Mouse (Mus musculus): ENCODE data around the gene Gpr89. TPM values are rescaled to one million over a fixed set of nuclear protein-coding genes. Genes with fewer than 3 reads are reported as not detected.

Gpr89 gene
- polyA plus RNA-seq, 1 experiment = 0.18 TPM

DNA sequence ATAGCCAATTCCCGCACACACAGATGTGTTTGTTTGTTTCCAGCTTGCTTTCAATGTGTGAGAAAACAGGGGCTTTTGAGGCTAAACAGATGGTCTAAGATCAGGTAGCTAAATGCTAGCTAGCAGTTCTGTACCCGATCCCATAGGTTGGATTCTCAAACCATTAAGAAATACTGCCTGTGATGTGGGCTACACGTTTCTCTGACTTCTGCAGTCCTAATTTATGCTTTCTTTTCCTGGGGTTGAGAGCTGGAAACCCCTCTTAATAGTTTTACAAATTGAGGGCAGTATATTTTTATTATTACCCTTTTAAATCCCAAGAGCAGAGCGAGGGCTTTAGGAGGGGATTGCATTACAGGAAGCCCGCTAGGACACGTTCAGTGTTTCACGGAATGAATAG, 15.8 kb upstream of the Gpr89 start:
- H3K9me3 ChIP-seq (ENCODE audit: control insufficient read depth, low read length) = no peaks in the 10 kb centered on the region
- no peaks in the 10 kb centered on the region for H3K27me3 ChIP-seq (ENCODE audit: control insufficient read depth)
- H3K4me1 ChIP-seq (ENCODE audit: control insufficient read depth) = no peaks in the 10 kb centered on the region
- TF ChIP-seq GATA1 (IDR thresholded peaks at IDR 0.05; ENCODE audit: low read length) (no peak), TAL1 (IDR thresholded peaks at IDR 0.05; ENCODE audit: low read length) (no peak)
- H3K4me3 ChIP-seq (replicated peaks) = no peak overlapping the region
- no peaks in the 10 kb centered on the region for H3K36me3 ChIP-seq (ENCODE audit: control insufficient read depth)

DNA sequence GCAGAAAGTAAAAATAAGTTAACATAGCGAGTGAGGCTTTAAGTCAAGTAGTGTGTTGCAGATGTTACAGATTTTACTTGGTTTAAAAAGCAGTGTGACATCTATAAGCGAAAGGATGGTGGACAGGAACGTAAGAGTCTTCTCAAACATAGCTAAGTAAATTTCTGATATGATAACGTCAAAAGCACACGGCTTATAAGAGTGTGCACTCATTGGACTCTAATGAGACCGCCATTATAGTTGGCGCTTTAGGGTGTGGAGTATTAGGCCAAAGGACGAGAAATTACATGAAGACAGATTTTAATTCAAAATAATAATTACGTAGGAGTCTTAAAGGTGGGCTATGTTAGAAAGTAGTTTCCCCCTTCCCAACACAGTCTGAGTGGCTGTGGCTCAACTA, 446 bp upstream of the Gpr89 start:
- H3K9me3 ChIP-seq (ENCODE audit: control insufficient read depth, low read length) = no peaks in the 10 kb centered on the region
- TF ChIP-seq GATA1 (IDR thresholded peaks at IDR 0.05; ENCODE audit: low read length) = no peak
- no peak for TF ChIP-seq TAL1 (IDR thresholded peaks at IDR 0.05; ENCODE audit: low read length)

DNA sequence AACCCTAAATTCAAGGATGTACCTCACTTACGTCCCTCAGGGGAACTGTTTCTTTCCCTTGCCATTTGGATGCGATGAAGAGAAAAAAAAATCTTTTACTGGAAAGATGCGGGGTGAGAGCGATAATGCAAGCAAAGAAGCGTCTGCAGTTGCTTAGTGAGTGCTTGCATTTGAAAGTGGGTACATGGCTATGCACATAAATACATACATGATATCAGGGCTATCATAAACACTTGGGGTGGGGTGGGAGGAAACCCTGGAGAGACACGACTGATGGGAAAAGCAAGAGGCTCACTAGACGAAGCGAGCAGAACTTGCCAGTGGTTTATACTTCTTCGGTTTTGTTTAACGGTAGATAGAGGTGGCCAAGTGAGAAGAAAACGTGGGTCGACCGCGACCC, 753 bp downstream of the Gpr89 start, which contains the start of gene Gja5:
TSS of gene Gja5 (plus strand) at position 301 of the 400 bp plus-strand sequence.
- Histone ChIP-seq H3K4me1 (ENCODE audit: control insufficient read depth) (peaks cover 28% of the 10 kb centered on the region), H3K9me3 (ENCODE audit: control insufficient read depth, low read length) (no peaks in the 10 kb centered on the region), H3K36me3 (ENCODE audit: control insufficient read depth) (peaks cover 3% of the 10 kb centered on the region; the same call in 1 of the 2 replicates), H3K27me3 (ENCODE audit: control insufficient read depth) (peaks cover 17% of the 10 kb centered on the region), H3K4me3 (replicated peaks) (peak within 1 kb of the TSS; percentile 100)
- TF ChIP-seq TAL1 (IDR thresholded peaks at IDR 0.05; ENCODE audit: low read length) (no peak), GATA1 (IDR thresholded peaks at IDR 0.05; ENCODE audit: low read length) (no peak)

More for the DNA sequence above, 446 bp upstream of the Gpr89 start:
- Histone ChIP-seq H3K4me1 (ENCODE audit: control insufficient read depth) (peaks cover 28% of the 10 kb centered on the region), H3K27me3 (ENCODE audit: control insufficient read depth) (peaks cover 17% of the 10 kb centered on the region), H3K36me3 (ENCODE audit: control insufficient read depth) (no peaks in the 10 kb centered on the region; the same call in 1 of the 2 replicates), H3K4me3 (replicated peaks) (peak overlapping the region; percentile 100)

DNA sequence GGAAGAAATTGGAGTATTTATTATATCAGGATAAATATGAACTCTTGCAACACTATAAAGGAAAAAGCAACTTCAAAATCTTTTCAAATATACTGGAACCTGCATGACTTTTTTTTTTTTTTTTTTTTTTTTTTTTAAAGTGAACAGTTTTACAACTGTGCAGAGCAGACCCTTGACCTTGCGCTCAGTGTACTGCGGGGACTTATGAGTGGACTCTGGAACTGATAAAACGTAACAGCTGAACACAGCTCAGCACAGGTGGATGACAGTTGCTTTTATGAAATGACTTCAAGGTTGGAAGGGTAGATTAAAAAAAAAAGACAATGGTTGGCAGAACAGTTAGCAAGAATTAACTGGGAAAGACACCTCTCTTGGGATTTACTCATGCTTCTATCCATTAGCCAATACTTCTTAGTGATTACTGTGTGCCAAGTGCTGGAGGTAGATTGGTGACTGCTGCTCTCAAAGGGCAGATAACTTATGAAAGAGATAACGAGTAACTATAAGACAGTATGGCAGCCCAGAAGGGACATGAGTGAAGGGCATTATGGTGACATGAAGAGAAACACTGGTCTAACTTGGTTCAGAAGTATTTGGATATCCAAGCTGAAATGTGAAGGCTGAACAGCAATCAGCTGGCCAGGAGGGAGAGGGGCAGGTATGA, 2.7 kb downstream of the Gpr89 start:
- H3K4me1 ChIP-seq (ENCODE audit: control insufficient read depth) = peaks cover 28% of the 10 kb centered on the region
- H3K27me3 ChIP-seq (ENCODE audit: control insufficient read depth) = peaks cover 10% of the 10 kb centered on the region
- peaks cover 10% of the 10 kb centered on the region for H3K36me3 ChIP-seq (ENCODE audit: control insufficient read depth)
- H3K9me3 ChIP-seq (ENCODE audit: control insufficient read depth, low read length) = no peaks in the 10 kb centered on the region
- no peak overlapping the region for H3K4me3 ChIP-seq (replicated peaks)
- no peak for TF ChIP-seq GATA1 (IDR thresholded peaks at IDR 0.05; ENCODE audit: low read length)
- TF ChIP-seq TAL1 (IDR thresholded peaks at IDR 0.05; ENCODE audit: low read length) = no peak

DNA sequence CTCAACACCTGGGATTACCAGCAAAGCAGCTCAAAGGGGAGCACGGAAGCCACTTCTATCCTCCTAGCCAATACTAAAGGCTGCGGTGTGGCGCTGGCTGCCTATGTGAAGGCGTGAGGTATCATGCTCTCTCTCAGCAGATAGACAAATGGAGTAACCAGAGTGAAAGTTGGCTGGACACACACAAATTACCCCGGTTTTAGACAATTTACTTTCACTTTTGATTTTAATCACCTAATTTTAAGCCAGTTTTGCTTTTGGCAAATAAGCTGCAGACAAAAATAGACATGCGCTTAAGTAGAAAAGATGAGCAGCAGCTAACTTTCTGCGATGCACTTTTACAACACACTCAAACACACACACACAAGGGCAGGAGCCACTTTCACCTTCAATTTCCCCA, 21.5 kb downstream of the Gpr89 start:
- H3K36me3 ChIP-seq (ENCODE audit: control insufficient read depth) = peaks cover 83% of the 10 kb centered on the region
- H3K4me3 ChIP-seq (replicated peaks) = no peak overlapping the region
- no peaks in the 10 kb centered on the region for H3K27me3 ChIP-seq (ENCODE audit: control insufficient read depth)
- TF ChIP-seq TAL1 (IDR thresholded peaks at IDR 0.05; ENCODE audit: low read length) (no peak), GATA1 (IDR thresholded peaks at IDR 0.05; ENCODE audit: low read length) (no peak)
- H3K4me1 ChIP-seq (ENCODE audit: control insufficient read depth) = no peaks in the 10 kb centered on the region
- no peaks in the 10 kb centered on the region for H3K9me3 ChIP-seq (ENCODE audit: control insufficient read depth, low read length)

DNA sequence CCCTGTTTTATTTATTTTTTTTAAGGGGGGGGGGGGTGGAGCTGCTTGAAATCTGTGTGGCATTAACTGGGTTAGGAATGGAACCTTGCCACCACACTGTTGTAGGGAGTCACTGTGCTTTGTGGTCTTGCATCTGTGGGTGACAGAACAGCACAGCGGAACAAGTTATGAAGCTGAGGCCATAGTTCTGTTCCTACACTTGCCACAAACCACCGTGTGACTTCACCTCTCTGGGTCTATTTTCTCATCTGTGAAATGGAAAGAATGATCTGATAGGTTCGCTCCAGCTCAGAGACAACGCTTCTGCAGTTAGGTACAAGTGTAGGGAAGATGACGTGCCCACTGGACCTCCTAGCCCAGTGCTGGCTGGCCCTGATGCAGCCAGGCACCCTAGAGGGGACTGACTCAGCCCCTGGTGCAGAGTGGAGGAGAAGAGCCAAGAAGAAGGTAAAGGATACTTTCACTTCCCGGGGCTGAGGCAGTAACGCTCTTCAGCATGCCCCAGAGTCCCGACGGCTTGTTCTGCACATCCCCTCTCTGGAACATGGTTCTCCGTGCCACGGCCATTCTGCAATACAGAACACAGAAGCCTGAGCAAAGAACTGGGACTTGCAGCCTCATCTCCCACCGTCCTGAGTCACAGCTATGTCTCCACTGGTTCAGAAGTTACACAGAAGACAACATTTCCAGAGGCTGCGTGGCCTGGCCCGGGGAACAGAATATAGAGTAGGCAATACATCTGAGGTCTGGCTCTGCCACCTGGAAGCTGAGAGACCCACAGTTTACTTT, 22.9 kb downstream of the Gpr89 start:
- Histone ChIP-seq H3K36me3 (ENCODE audit: control insufficient read depth) (peaks cover 83% of the 10 kb centered on the region), H3K4me3 (replicated peaks) (no peak overlapping the region), H3K27me3 (ENCODE audit: control insufficient read depth) (no peaks in the 10 kb centered on the region), H3K9me3 (ENCODE audit: control insufficient read depth, low read length) (no peaks in the 10 kb centered on the region), H3K4me1 (ENCODE audit: control insufficient read depth) (no peaks in the 10 kb centered on the region)
- TF ChIP-seq TAL1 (IDR thresholded peaks at IDR 0.05; ENCODE audit: low read length) (no peak), GATA1 (IDR thresholded peaks at IDR 0.05; ENCODE audit: low read length) (no peak)

DNA sequence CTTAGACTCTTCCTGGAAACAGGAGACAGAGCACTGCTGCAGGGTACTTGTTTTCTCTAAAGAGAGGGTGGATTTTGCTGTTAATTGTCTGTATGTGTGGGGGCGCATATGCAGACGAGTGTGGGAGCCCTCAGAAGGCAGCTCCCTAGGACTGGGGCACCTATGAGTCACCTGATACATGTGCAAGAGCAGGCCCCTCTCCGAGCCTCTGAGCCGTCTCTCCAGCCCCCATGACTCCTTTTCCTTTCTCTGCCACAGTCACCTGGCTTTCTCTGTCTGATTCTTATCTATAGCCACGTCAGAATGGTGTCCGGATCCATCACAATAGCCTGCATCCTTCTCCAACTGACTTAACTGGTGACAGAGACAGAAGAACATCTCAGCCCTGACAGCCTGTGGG, 23.6 kb downstream of the Gpr89 start:
- Histone ChIP-seq H3K36me3 (ENCODE audit: control insufficient read depth) (peaks cover 81% of the 10 kb centered on the region), H3K9me3 (ENCODE audit: control insufficient read depth, low read length) (no peaks in the 10 kb centered on the region), H3K4me1 (ENCODE audit: control insufficient read depth) (no peaks in the 10 kb centered on the region), H3K27me3 (ENCODE audit: control insufficient read depth) (no peaks in the 10 kb centered on the region), H3K4me3 (replicated peaks) (no peak overlapping the region)
- no peak for TF ChIP-seq TAL1 (IDR thresholded peaks at IDR 0.05; ENCODE audit: low read length)

DNA sequence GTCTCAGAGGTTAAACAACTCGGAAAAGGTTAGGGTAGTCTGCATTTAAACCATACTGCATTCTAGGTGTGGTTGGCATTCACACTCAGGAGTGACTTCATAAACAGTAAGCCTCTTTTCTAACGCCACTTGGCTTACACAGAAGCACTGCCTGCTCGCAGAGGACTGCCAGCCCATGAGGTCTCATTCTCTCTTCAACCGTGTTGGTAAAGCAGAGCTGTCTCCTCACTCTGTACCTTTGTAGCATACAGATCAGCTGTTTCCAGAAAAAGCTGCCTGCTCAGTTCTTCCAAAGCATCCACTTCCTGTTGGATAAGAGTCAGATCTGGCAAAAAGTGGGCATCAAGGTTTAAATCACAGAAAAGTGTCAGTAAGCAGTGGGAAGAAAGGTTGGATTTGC, 24.8 kb downstream of the Gpr89 start:
- no peaks in the 10 kb centered on the region for H3K4me1 ChIP-seq (ENCODE audit: control insufficient read depth)
- H3K9me3 ChIP-seq (ENCODE audit: control insufficient read depth, low read length) = no peaks in the 10 kb centered on the region
- no peak overlapping the region for H3K4me3 ChIP-seq (replicated peaks)
- TF ChIP-seq TAL1 (IDR thresholded peaks at IDR 0.05; ENCODE audit: low read length) (no peak), GATA1 (IDR thresholded peaks at IDR 0.05; ENCODE audit: low read length) (no peak)
- no peaks in the 10 kb centered on the region for H3K27me3 ChIP-seq (ENCODE audit: control insufficient read depth)
- H3K36me3 ChIP-seq (ENCODE audit: control insufficient read depth) = peaks cover 79% of the 10 kb centered on the region

DNA sequence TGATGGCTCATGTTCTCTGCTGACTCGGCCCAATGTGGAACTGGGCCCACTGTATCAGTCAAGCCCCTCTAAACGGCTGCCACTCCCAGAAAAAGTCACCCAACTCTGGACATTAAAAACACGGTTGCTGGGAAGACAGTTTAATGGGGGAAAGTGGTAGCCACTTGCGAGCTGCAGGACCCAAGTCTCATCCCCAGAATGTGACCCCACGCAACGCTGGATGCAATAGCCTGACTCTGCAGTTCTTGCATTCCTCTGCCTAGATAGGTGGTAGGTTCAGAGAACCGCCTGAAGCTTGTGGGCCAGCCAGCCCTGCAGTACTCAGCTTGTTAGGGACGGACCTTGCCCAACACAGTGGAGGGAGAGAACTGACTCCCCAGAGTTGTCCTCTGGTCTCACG, 25.6 kb downstream of the Gpr89 start:
- TF ChIP-seq TAL1 (IDR thresholded peaks at IDR 0.05; ENCODE audit: low read length) (no peak), GATA1 (IDR thresholded peaks at IDR 0.05; ENCODE audit: low read length) (no peak)
- Histone ChIP-seq H3K4me1 (ENCODE audit: control insufficient read depth) (no peaks in the 10 kb centered on the region), H3K36me3 (ENCODE audit: control insufficient read depth) (peaks cover 83% of the 10 kb centered on the region), H3K9me3 (ENCODE audit: control insufficient read depth, low read length) (no peaks in the 10 kb centered on the region), H3K27me3 (ENCODE audit: control insufficient read depth) (no peaks in the 10 kb centered on the region), H3K4me3 (replicated peaks) (no peak overlapping the region)

Measured in erythroblast, embryonic 14.5 days (primary cell).